Mouse (Mus musculus) 3T3-L1 (cell line): ENCODE data around the gene Zim1.

Experiments
- DNase-seq: peaks from one replicate; pipeline ENCODE4 v3.0.0-alpha.2; 2015; ENCODE audit warnings: low read depth, low spot score

The Zim1 gene

DNA sequence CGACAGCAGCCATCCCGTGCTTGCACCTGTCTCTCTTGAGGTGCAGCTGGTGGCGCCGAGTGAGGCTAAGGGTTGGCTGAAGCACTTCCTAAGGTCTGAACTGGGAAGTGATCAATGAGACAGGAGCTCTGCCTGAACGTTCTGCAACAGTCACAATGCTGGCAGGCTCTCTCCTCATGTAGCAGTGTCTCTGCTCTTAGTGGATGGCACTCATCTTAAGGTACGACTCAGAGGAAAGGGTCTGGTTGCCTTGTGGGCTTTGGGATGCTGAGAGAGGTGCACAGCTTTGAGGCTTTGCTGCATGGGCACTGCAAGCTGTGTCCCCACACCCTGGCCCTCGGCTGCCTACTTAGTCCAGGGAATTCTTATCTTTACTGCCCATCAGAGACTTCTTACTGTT, 45.0 kb downstream of the Zim1 start:
- no peak for DNase-seq

DNA sequence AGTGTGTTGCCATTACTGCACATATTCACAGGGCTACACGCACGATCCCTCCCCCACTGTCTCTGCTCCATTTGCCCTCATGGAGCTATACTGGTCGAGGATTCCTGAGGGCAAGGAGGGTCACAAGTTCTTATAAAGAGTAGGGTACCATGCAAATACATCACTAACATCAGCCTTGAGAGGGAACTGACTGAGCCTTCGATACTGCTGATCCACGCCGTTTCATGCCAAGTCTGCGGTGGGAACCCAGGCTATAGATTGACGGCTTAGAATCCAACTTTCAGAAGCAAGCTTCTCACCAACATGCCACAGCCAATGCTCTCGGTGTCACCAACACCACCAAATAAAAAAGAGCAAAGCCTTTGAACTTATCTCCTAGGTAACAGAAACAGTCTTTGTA, 45.7 kb downstream of the Zim1 start:
- no peak for DNase-seq

DNA sequence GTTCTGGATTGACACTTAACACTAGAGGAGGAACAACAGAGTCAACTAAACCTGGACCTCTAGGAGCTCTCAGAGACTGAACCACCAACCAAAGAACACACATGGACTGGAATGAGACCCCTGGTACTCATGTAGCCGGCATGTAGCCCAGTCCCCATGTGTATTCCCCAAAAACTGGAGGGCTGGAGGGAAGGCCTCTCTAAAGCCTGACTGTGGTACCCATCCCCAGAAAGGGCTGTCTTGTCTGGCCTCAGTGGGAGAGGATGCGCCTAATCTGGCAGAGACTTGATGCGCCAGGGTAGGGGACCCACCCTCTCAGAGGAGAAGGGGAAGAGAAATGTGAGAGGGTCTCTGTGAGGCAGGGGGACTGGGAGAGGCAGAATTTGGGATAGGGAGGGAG, 50.4 kb downstream of the Zim1 start:
- no peak for DNase-seq

DNA sequence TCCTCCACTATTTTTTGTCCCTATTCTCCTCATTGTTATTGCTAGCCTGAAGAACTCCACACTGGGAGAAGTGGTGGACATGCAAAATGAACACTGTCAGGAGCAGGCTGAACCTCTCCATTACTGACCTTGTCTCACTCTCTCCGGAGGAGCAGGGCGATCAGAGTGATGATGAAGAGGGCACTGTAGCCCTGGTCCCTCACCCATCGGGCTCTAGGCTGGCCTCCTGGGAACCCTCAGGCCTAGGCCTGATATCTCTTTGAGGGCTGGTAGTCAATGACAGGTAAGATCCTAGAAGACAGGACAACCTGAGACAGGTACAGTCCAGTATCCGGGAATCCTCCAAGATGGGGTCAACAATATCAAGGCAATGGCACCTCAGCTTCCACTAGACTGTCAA, 58.2 kb downstream of the Zim1 start:
- no peak for DNase-seq

DNA sequence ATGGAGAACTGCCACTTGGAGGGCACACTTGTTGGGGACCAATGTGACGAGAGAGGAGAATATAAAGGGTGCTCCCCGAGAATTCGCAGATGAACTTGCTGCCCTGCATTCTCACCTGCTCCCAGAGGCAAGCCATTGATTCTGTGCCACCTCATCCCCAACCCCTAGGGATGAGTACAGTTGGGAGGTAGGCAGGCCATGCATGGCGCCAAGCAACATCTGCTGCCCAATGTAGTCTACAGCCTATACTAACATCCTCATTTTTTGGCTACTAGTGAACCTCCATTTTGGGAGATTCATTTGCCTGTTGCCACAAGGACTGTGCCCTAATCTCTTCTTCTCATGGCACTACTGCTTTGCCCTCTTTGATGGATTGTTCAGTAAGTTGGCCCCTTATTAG, 59.5 kb downstream of the Zim1 start:
- DNase-seq: no peak

DNA sequence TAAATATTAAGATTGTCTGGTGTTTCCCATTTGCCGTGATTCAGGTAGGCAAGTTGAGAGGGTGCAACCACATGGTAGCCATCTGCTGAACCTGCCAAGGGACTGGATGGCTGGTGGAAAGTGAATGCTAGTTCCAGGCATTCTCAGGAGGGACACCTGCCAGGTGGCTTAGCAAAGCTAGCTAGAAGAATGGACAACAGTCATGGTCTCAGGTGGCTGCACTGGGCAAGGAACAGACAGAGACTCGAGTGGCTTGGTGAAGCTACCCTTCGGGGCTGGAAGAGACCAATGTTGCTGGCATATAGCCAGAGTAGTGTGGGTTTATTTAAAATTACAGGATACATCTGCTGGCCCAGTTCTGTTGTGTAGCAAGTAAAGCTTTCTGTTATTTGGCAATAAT, 60.4 kb downstream of the Zim1 start:
- no peak for DNase-seq
